Mouse (Mus musculus) brain, adult 2 months (tissue): ENCODE measurements around the gene Fgfr2.

Experiments used
- DNase-seq: peaks from one replicate; pipeline ENCODE4 v3.0.0; 2011; ENCODE audit warnings: low read depth, low spot score

Gene Fgfr2

DNA sequence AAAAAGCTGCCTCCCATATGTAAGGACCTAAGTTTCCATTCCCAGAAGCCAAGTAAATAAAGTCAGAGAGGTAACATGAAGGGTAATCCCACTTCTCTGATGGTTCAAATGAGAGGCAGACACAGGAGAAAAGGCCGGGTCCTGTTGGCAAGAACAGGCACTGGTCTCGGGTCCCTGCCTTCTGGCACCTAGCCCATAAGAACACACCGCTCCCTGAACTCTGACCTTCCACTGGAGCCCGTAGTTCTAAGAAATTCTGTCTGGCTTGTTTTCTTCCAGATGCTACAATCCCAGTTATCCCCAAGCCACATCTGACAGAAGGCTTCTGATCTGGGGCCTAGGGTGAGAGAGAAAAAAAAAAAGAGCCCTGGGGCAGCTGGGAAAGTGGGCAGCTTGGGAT is 34.7 kb downstream of the Fgfr2 start:
- DNase-seq, result no peak

DNA sequence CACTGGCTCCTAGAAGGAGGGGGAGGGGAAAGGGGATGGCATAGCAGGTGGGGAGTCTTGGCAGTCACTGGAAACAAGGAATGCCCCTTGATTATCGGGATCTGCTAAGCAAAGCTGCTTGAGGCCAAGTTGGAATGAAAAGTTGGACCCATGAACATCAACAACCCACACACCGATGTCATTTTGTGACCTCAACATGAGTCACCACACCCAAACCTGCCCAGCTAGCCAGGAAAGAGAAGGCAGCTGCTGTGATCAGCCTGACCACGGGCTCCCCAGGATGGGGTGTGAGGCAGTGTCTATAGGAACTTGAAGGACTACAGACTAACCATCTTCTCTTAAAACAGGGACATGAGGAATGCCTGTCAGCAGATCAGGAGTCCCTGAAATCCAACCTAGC is 37.7 kb downstream of the Fgfr2 start:
- no peak for DNase-seq

GRCm38 (mm10) chr7:133083936-133084614 is 39.1 kb downstream of the Fgfr2 start:
- no peak for DNase-seq

DNA sequence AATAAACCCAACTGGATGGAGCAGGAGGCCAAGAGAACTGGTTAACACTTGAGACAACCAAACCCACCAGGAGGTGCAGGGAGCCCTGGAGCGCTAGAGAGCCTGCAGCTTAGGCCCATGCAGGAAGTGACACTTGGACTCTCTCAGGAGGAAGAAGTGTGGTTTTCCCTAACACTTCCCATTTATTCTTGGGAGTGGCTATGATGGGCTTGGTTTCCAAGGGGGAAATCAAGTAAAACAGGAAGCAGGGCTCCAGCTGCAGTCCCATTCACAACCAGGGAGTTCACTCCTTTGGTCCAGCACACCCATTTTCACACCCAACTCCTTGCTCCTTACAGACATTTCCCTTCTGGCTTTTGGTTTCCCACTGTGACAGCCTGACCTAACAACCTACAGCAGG is 44.2 kb downstream of the Fgfr2 start:
- no peak for DNase-seq

DNA sequence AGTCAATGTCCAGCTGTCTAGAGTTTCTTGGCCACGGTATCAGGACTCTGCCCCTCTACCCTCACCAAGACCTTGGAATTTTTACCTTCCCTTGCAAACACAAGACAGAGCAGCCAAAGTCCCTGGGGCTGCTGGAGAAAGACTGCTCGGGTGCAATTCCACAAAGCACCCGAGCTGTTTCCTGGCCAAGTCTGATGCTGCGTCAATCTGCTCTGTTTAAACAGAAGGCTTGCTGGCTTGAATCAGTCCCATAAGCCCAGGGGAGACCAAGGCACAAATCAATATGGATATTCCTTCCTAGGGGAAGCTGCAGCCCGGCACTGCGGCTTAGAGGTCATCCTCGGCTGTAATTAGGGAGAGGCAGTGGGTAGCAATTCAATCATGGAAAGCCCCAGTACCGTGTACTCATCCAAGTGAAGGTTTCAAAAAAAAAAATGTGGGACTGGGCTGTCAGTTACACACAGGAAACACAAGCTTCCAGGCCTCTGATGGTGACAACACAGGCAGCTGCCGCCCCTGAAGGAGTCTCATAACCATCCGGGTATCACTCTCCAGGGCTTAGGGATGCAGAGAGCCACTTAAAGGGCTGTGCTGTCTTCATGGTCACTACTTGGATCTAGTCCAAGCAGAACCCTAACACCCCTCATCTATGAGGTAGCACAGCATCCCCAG is 48.6 kb downstream of the Fgfr2 start:
- peak; percentile 76 for DNase-seq

DNA sequence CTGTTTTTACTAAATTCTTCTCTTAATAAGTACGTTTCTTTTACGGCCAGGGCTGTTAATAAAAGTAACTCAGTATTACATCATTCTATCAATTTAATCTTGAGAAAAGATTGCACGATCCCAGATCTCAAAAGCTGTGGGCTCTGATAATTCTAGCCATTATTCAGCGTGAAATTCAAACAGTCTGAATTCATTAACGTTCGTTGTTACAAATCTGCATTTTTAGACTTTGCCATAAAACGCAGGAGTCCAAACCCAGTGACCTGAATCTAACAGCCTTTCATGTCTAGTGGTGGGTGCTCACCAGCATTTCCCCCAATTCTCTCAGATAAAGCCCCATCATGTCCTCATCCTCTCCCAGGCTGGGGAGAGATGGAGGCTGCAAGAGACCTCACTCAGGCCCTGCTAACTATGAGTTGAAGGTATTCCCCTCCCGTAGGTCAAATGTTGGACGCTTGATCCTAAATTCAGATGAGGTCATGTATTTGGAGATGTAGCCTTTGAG is 50.0 kb downstream of the Fgfr2 start:
- no peak for DNase-seq

- no peak for DNase-seq
These were observed 50.6 kb downstream of the Fgfr2 start for GRCm38 (mm10) chr7:133072535-133072934.

DNA sequence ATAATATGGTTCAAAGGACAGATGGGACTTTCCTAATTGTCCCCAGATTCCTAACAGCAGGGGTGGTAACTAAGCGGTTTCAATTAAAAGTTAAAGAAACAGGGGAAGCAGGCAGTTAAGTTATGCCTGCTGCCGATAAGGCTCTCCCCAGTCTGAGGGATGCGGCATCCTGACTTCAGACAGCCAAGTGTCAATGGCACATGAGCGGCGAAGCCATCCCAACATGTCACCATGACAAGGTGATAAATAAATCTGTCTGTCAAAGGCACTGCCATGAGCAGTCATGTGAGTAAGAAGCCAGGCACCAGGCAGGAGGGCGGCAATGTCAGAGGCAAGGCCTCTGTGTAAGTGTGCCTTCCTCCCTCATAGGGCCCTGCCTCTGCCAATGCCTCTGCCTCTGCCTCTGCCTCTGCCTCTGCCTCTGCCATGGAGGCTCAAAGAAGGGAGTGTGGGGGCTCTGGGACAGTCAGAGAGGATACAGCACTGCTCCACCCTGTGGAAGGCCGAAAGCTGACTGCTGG is 55.8 kb downstream of the Fgfr2 start:
- DNase-seq, result no peak

GRCm38 (mm10) chr7:133066776-133067175 is 56.4 kb downstream of the Fgfr2 start:
- DNase-seq, result peak; percentile 93

DNA sequence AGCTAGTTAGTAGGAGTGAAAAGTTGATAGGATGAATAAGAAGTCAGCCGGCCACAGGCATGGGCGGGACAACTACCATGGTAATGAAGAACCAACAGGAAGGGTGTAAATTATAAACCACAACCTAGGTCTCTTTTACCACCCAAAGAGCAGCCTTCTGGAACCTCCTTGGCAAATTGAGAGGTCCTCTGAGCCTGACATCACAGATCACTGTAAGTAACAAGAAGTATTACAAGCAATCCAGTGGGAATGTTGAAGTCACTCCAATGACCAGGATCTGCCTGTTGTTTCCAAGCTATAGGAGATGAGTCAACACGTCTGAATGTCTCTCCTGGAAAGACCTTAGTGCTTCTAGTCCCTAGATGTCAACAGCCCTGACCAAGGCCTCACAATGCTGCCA is 61.1 kb downstream of the Fgfr2 start:
- DNase-seq, result no peak

DNA sequence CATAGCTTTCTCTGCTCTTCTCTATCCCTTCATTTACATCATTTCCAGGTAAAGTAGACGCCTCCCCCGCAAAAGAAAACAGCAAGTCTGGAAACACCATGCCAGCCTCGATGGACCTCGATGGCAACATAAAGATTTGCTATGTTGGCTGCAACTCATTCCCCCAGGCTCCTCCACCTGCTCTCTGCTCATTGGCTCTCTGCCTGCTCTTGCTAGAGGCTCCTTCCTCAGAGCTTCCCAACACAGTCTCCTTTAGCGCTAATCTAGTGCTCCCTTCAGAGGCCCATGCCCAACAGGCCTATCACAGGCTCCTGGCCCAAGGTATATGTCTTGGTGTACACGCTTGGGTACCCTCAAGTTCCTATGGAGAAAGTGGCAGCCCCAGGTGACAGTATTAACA is 63.0 kb downstream of the Fgfr2 start:
- peak; percentile 60 for DNase-seq

DNA sequence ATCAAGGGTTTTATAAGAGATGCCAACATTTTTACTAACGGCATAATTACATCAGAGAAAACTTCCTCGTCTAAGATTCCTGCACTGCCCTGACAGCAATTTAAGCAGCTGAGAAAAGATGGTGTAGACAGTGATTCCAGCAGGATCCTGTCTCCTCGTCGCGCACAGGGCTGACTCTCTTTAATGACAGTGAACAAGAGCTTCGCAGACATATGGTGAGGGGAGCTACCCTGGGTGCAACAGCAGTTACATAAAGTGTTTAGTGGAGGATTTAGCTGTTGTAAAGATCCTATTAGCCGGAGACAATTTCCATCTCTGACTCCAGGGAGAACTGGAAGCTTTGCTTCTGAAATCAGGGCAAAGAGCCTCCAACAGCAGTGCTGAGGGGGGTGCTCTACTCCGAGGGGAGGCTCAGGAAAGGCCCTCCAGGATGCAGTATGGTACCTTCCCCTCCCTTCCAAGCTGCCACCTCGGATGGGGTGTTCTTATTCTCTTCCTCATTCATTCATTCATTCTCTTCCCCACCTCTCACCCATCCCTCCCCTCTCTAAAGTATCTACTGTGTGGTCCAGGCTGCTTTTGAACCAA is 63.5 kb downstream of the Fgfr2 start:
- DNase-seq, result peak; percentile 71

GRCm38 (mm10) chr7:133059150-133059509 is 64.0 kb downstream of the Fgfr2 start:
- no peak for DNase-seq

DNA sequence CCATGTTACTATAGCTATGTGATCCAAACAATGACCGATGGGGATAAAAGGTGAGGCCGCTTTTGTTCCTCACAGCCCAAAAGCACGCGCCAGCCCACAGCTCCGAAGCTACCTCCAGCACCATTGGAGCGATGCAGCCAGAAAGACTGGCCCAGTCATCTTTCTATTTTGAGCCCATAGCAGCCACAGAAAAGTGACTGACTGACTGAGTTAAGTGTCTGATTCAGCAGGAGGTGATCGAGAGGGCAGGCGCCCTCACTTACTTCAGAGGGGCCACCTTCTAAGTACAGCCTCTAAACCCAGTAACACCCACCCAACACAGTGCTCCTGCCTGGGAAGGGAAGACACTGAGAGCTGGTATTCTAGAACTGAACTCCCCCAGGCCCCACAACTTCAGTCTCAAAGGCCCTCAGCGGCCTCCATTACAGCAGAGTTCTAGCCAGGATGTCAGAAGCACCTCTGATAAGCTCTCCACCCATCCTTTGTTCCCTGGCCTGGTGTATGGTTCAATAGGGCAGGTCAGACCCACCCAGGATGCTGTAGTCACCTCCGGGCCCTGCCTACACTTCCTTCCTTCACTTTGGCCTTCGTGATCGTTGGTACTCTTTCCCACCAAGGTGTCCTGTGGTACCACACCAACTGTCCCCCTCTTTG is 64.5 kb downstream of the Fgfr2 start:
- DNase-seq, result peak; percentile 42

GRCm38 (mm10) chr7:133056924-133057323 is 66.2 kb downstream of the Fgfr2 start:
- DNase-seq, result no peak

DNA sequence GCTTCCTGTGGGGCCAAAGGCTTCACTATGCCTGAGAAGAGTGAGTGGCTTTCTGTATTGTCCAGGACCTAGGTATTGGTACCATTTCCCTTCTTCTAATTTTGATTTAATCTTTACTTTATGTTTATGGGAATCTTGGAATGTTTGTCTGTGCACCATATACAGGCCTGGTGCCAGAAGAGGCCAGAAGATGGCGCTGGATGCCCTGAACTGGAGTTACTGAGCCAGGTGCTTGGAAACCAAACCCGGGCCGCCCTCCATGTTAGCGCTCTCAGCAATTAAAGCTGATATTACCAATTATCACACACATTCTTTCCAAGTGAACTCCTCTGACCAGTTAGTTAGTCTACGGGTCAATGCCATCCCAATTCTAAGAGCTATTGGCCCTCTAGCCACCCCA is 68.7 kb downstream of the Fgfr2 start:
- no peak for DNase-seq

- DNase-seq, result no peak
These were observed 69.4 kb downstream of the Fgfr2 start for GRCm38 (mm10) chr7:133053757-133054156.

- DNase-seq, result peak; percentile 63
These were observed 70.3 kb downstream of the Fgfr2 start for GRCm38 (mm10) chr7:133052819-133053218.

GRCm38 (mm10) chr7:133050681-133051080 is 72.5 kb downstream of the Fgfr2 start:
- DNase-seq, result no peak

DNA sequence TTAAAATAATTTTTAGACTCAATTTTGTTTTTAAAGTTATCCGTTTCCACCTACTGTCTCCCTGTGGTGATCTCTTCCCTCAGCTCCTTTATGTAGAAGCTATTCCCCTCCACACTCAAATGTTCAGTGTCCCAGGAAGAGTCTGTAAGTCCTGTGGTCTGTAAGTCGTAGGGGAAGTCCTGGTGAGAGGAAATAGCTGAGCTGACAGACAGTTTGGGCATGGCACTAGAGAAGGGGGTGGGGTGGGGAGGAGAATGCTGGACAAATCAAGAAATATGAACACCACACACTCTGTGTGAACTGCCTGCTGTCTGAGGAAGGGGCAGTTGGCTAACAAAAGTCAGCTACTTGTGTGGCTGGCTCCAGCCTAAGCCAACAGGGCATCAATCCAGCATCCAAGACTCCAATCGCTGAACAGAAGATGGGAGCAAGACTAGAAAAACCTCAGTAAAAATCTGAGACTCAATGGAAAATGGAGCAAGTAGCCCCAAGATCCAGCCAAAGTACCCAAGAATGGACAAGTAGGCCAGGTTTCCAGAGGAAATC is 75.0 kb downstream of the Fgfr2 start:
- no peak for DNase-seq

GRCm38 (mm10) chr7:133047287-133047686 is 75.9 kb downstream of the Fgfr2 start:
- DNase-seq, result no peak

- DNase-seq, result no peak
These were observed 78.4 kb downstream of the Fgfr2 start for GRCm38 (mm10) chr7:133044721-133045120.
